Mouse (Mus musculus) spleen, postnatal 10 days (tissue): ENCODE data around the gene Pced1b.
A peak's percentile ranks its signal among the peaks of the same experiment; 100 is the strongest.

Experiments
- DNase-seq, 2 experiments: peaks; one replicate each; pipeline ENCODE4 v3.0.0; 2021 to 2022; ENCODE audit warnings: low spot score in 2 of 2

The Pced1b gene

GRCm38 (mm10) chr15:97257206-97257775, 10.4 kb downstream of the Pced1b start:
- peak in 1 of 2 experiments; percentile 9 for DNase-seq

- no peak for DNase-seq
Measured at GRCm38 (mm10) chr15:97258483-97259230, 11.8 kb downstream of the Pced1b start.

- DNase-seq = no peak
Measured at GRCm38 (mm10) chr15:97259300-97259699, 12.4 kb downstream of the Pced1b start.

GRCm38 (mm10) chr15:97259968-97260597, 13.2 kb downstream of the Pced1b start:
- DNase-seq = no peak

- DNase-seq = no peak
Measured at GRCm38 (mm10) chr15:97262251-97262650, 15.3 kb downstream of the Pced1b start.

- DNase-seq = no peak
Measured at GRCm38 (mm10) chr15:97266236-97266845, 19.4 kb downstream of the Pced1b start.

- no peak for DNase-seq
Measured at GRCm38 (mm10) chr15:97267094-97267695, 20.3 kb downstream of the Pced1b start.

GRCm38 (mm10) chr15:97271985-97272697, 25.2 kb downstream of the Pced1b start:
- no peak for DNase-seq

- DNase-seq = no peak
Measured at GRCm38 (mm10) chr15:97272831-97273230, 25.9 kb downstream of the Pced1b start.

- no peak for DNase-seq
Measured at GRCm38 (mm10) chr15:97275626-97276395, 28.9 kb downstream of the Pced1b start.

- DNase-seq = no peak
Measured at GRCm38 (mm10) chr15:97276660-97277153, 29.8 kb downstream of the Pced1b start.

GRCm38 (mm10) chr15:97277328-97277727, 30.4 kb downstream of the Pced1b start:
- peak in 1 of 2 experiments; percentile 60 for DNase-seq

- DNase-seq = no peak
Measured at GRCm38 (mm10) chr15:97278340-97278948, 31.5 kb downstream of the Pced1b start.

- peak in 1 of 2 experiments; percentile 8 for DNase-seq
Measured at GRCm38 (mm10) chr15:97280131-97280530, 33.2 kb downstream of the Pced1b start.

- DNase-seq = no peak
Measured at GRCm38 (mm10) chr15:97280776-97281175, 33.9 kb downstream of the Pced1b start.

GRCm38 (mm10) chr15:97281712-97282571, 35.0 kb downstream of the Pced1b start:
- DNase-seq = no peak

GRCm38 (mm10) chr15:97282572-97282881, 35.6 kb downstream of the Pced1b start:
- DNase-seq = no peak

GRCm38 (mm10) chr15:97284201-97284600, 37.3 kb downstream of the Pced1b start:
- DNase-seq = no peak

- no peak for DNase-seq
Measured at GRCm38 (mm10) chr15:97285665-97286212, 38.8 kb downstream of the Pced1b start.
